Mouse (Mus musculus) right cerebral cortex, postnatal 10 days (tissue): Measurements from ENCODE around the gene Omt2a.
"Not testable (repeated sequence)": the region's sequence is repeated elsewhere in the genome, so short reads cannot be mapped to it uniquely, and the experiment has no call there.

ENCODE experiments used
- DNase-seq, 2 experiments: peaks; one replicate each; pipeline ENCODE4 v3.0.0; 2021; ENCODE audit warnings: low spot score in 2 of 2

Gene Omt2a

GRCm38 (mm10) chr9:78314696-78315095 is at the start of gene Omt2a:
Gene Omt2a (minus strand): TSS chr9:78314796.
- DNase-seq = no peak

GRCm38 (mm10) chr9:78363374-78363773 is 48.8 kb upstream of the Omt2a start:
- DNase-seq = no peak

- no peak for DNase-seq
Measured at GRCm38 (mm10) chr9:78360484-78360872, 45.9 kb upstream of the Omt2a start.

GRCm38 (mm10) chr9:78359750-78360483 is 45.3 kb upstream of the Omt2a start:
- DNase-seq = no peak

GRCm38 (mm10) chr9:78358053-78358452 is 43.5 kb upstream of the Omt2a start:
- DNase-seq = peak; percentile 31 to 61

- DNase-seq = no peak
Measured at GRCm38 (mm10) chr9:78355611-78356010, 41.0 kb upstream of the Omt2a start, which contains the start of gene Gsta2. Gene Gsta2 (minus strand): TSS chr9:78355788.

GRCm38 (mm10) chr9:78354665-78355578 is 40.3 kb upstream of the Omt2a start:
- DNase-seq = no peak

GRCm38 (mm10) chr9:78351504-78352220 is 37.1 kb upstream of the Omt2a start:
- no peak for DNase-seq

GRCm38 (mm10) chr9:78350007-78350406 is 35.4 kb upstream of the Omt2a start:
- not testable (repeated sequence) for DNase-seq

- DNase-seq = not testable (repeated sequence)
Measured at GRCm38 (mm10) chr9:78349141-78349540, 34.5 kb upstream of the Omt2a start.

- not testable (repeated sequence) for DNase-seq
Measured at GRCm38 (mm10) chr9:78348206-78349004, 33.8 kb upstream of the Omt2a start.

- no peak for DNase-seq
Measured at GRCm38 (mm10) chr9:78347004-78347403, 32.4 kb upstream of the Omt2a start.

- DNase-seq = not testable (repeated sequence)
Measured at GRCm38 (mm10) chr9:78345235-78345634, 30.6 kb upstream of the Omt2a start.

GRCm38 (mm10) chr9:78343055-78343454 is 28.5 kb upstream of the Omt2a start:
- DNase-seq = not testable (repeated sequence)

- DNase-seq = not testable (repeated sequence)
Measured at GRCm38 (mm10) chr9:78342494-78342893, 27.9 kb upstream of the Omt2a start.

- peak; percentile 22 to 47 for DNase-seq
Measured at GRCm38 (mm10) chr9:78340324-78340723, 25.7 kb upstream of the Omt2a start.

- DNase-seq = not testable (repeated sequence)
Measured at GRCm38 (mm10) chr9:78337050-78337449, 22.5 kb upstream of the Omt2a start.

GRCm38 (mm10) chr9:78327289-78327688 is 12.7 kb upstream of the Omt2a start, which contains the start of gene Omt2b:
Gene Omt2b (plus strand): TSS chr9:78327589.
- DNase-seq = not testable (repeated sequence)

GRCm38 (mm10) chr9:78319499-78319898 is 4.9 kb upstream of the Omt2a start:
- DNase-seq = no peak

- DNase-seq = not testable (repeated sequence)
Measured at GRCm38 (mm10) chr9:78308122-78308521, 6.5 kb downstream of the Omt2a start.

- not testable (repeated sequence) for DNase-seq
Measured at GRCm38 (mm10) chr9:78299143-78299542, 15.5 kb downstream of the Omt2a start.
